ENCODE assay signal across 13 mouse cellular contexts in the genomic region with DNA sequence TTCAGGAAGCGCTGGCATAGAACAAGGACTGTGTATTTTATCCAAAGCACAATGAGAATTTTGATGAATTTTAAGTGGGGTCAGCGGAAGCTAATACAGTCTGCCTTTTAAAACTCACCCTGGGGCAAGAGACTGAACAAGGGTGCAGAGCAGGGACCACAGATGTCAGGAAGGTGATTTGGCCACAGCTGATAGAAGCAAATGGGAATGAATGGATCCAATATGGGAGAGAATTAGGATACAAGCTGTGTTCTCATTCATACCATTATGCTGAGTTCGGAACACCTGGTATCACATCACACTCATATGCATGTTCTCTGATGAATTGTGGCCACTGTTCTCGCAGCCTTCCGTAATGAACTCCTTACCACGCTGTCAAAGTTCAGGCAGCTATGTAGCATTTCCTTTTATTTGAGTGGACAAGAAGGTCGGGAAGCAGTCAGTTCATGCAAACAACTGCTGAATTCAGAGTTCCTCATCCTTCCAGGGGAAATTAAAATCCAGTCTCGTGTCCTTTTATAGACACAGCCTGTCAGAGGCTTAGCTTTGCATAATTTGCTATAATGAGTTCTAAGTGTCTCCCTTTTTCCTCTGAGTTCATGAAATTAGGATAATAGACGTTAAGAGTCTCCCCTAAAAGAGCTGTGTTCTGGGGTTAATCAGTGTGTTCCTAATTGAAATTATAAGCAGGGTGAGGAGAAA.
A peak's percentile ranks its signal among the peaks of the same experiment; 100 is the strongest.
DNase-seq lines count a peak whose midpoint lies in the region; ATAC-seq and TF ChIP-seq lines count a peak whose summit lies in the region.
"Had no signal": no experiment of that assay in that cellular context is flagged by ENCODE, and none has a peak within 500 bp of the region (broad histone marks: within the 10 kb centered on the region; RNA-seq: fewer than 3 reads in every experiment).

No protein-coding gene starts in this region.

- no peaks in the 10 kb centered on the region for H3K27me3 ChIP-seq in neural tube, embryonic 11.5 days (ENCODE audit: control insufficient read depth, insufficient read depth, low read length)
- H3K27me3 ChIP-seq in forebrain, embryonic 13.5 days, result no peaks in the 10 kb centered on the region
- H3K27me3 ChIP-seq in hindbrain, postnatal 0 days (ENCODE audit: insufficient read depth, low read length), result no peaks in the 10 kb centered on the region
- H3K27me3 ChIP-seq in liver, embryonic 11.5 days (replicated peaks; ENCODE audit: control insufficient read depth, insufficient read depth, low read length), result no peaks in the 10 kb centered on the region

- H3K36me3 ChIP-seq in neural tube, embryonic 11.5 days (ENCODE audit: control insufficient read depth, insufficient read depth, low read length), result no peaks in the 10 kb centered on the region
- no peaks in the 10 kb centered on the region for H3K36me3 ChIP-seq in forebrain, embryonic 13.5 days (ENCODE audit: poor library complexity, severe bottlenecking)
- H3K36me3 ChIP-seq in hindbrain, postnatal 0 days (ENCODE audit: insufficient read depth, low read length), result no peaks in the 10 kb centered on the region
- H3K36me3 ChIP-seq in liver, embryonic 11.5 days (ENCODE audit: control insufficient read depth, insufficient read depth, low read length), result no peaks in the 10 kb centered on the region
- H3K36me3 ChIP-seq: G1E had no signal

- H3K4me2 ChIP-seq in neural tube, embryonic 11.5 days (ENCODE audit: low read depth), result no peak overlapping the region
- H3K4me2 ChIP-seq in forebrain, embryonic 13.5 days, result no peak overlapping the region; the same call in 1 of the 2 replicates
- H3K4me2 ChIP-seq in hindbrain, postnatal 0 days (ENCODE audit: low read depth, low read length), result no peak overlapping the region
- no peak overlapping the region for H3K4me2 ChIP-seq in liver, embryonic 11.5 days
- H3K4me2 ChIP-seq: heart, embryonic 11.5 days had no signal

- no peak for TF ChIP-seq CTCF in hindbrain, postnatal 0 days (IDR thresholded peaks at IDR 0.05; ENCODE audit: low read depth)

- WGBS in neural tube, embryonic 11.5 days, result 63% methylated on average over 9 of the region's 9 CpGs
- 32% methylated on average over 9 of the region's 9 CpGs for WGBS in forebrain, embryonic 13.5 days
- 46% methylated on average over 9 of the region's 9 CpGs for WGBS in hindbrain, postnatal 0 days
- WGBS in liver, embryonic 11.5 days, result 76% methylated on average over 9 of the region's 9 CpGs

- no peak overlapping the region for H3K9ac ChIP-seq in neural tube, embryonic 11.5 days (ENCODE audit: low read length)
- no peak overlapping the region for H3K9ac ChIP-seq in forebrain, embryonic 13.5 days
- no peak overlapping the region for H3K9ac ChIP-seq in hindbrain, postnatal 0 days (replicated peaks; ENCODE audit: low read length)
- no peak overlapping the region for H3K9ac ChIP-seq in liver, embryonic 11.5 days (ENCODE audit: low read depth, low read length)

- H3K4me1 ChIP-seq in neural tube, embryonic 11.5 days (ENCODE audit: control insufficient read depth, insufficient read depth, low read length), result no peaks in the 10 kb centered on the region
- H3K4me1 ChIP-seq in forebrain, embryonic 13.5 days, result peaks cover 14% of the 10 kb centered on the region
- H3K4me1 ChIP-seq in hindbrain, postnatal 0 days (ENCODE audit: insufficient read depth, low read length), result no peaks in the 10 kb centered on the region
- H3K4me1 ChIP-seq in liver, embryonic 11.5 days (replicated peaks; ENCODE audit: control insufficient read depth, insufficient read depth, low read length), result no peaks in the 10 kb centered on the region

- H3K27ac ChIP-seq in neural tube, embryonic 11.5 days (ENCODE audit: low read depth, low read length), result no peak overlapping the region
- no peak overlapping the region for H3K27ac ChIP-seq in forebrain, embryonic 13.5 days
- no peak overlapping the region for H3K27ac ChIP-seq in hindbrain, postnatal 0 days
- no peak overlapping the region for H3K27ac ChIP-seq in liver, embryonic 11.5 days (ENCODE audit: low read depth, low read length)

- H3K9me3 ChIP-seq in neural tube, embryonic 11.5 days (ENCODE audit: control insufficient read depth, low read length), result no peaks in the 10 kb centered on the region
- no peaks in the 10 kb centered on the region for H3K9me3 ChIP-seq in forebrain, embryonic 13.5 days (replicated peaks)
- no peaks in the 10 kb centered on the region for H3K9me3 ChIP-seq in hindbrain, postnatal 0 days (ENCODE audit: low read length)
- no peaks in the 10 kb centered on the region for H3K9me3 ChIP-seq in liver, embryonic 11.5 days (ENCODE audit: control insufficient read depth, low read length)
- H3K9me3 ChIP-seq: G1E had no signal

- ATAC-seq in neural tube, embryonic 11.5 days (ENCODE audit: insufficient read depth, low FRiP score, low TSS enrichment), result peak; percentile 60
- peak; percentile 75 for ATAC-seq in forebrain, embryonic 13.5 days
- peak; percentile 38 for ATAC-seq in hindbrain, postnatal 0 days
- ATAC-seq in liver, embryonic 11.5 days (replicated peaks; ENCODE audit: low FRiP score), result no peak

- no peak overlapping the region for H3K4me3 ChIP-seq in neural tube, embryonic 11.5 days (ENCODE audit: low read depth, low read length)
- H3K4me3 ChIP-seq in forebrain, embryonic 13.5 days, result no peak overlapping the region
- H3K4me3 ChIP-seq in hindbrain, postnatal 0 days (ENCODE audit: low read length), result no peak overlapping the region
- no peak overlapping the region for H3K4me3 ChIP-seq in liver, embryonic 11.5 days (ENCODE audit: low read depth, low read length)

- DNase-seq in neural tube, embryonic 11.5 days (ENCODE audit: low spot score), result peak; percentile 11
- no peak for DNase-seq in neural tube, embryonic 10.5 days (ENCODE audit: extremely low spot score, low spot score)
- DNase-seq in hindbrain, postnatal 0 days (ENCODE audit: low spot score), result peak; percentile 2
- DNase-seq in retina, postnatal 1 day, result peak; percentile 18
- DNase-seq in heart, adult 9 months (ENCODE audit: low spot score in 2 of 2), result no peak
- no peak for DNase-seq in heart, adult 11 months
- DNase-seq in liver, embryonic 11.5 days (ENCODE audit: low spot score), result no peak
- DNase-seq: adrenal gland, postnatal 36 days; kidney, adult 9 months; right cerebral cortex, postnatal 4 days had no signal

Comparison
In these comparisons a context has a peak if more than half of its experiments do, and no peak if none do; other contexts are left out.
1. DNase-seq: peak in neural tube, embryonic 11.5 days (single experiment), hindbrain, postnatal 0 days (single experiment) and retina, postnatal 1 day (single experiment); none in neural tube, embryonic 10.5 days (single experiment), heart, adult 9 months (0 of 2), heart, adult 11 months (single experiment) and liver, embryonic 11.5 days (single experiment).